Mouse (Mus musculus) ES-Bruce4 (cell line): Measurements from ENCODE around the gene Fancg. TPM values are rescaled to one million over a fixed set of nuclear protein-coding genes. Genes with fewer than 3 reads are reported as not detected.
"Not testable (repeated sequence)": the region's sequence is repeated elsewhere in the genome, so short reads cannot be mapped to it uniquely, and the experiment has no call there.

Experiments
- H3K27ac ChIP-seq: 2 replicates; pipeline ENCODE4 v1.5.1; 2012; ENCODE audit warnings: low read length, inconsistent platforms; ENCODE audit not compliant: insufficient read depth
- H3K27me3 ChIP-seq: 2 replicates; pipeline ENCODE4 v1.6.1; 2012; ENCODE audit warnings: mild to moderate bottlenecking, low read length, inconsistent platforms; ENCODE audit not compliant: control insufficient read depth, poor library complexity, insufficient read depth, severe bottlenecking
- H3K36me3 ChIP-seq: 2 replicates; pipeline ENCODE4 v1.6.1; 2012; ENCODE audit warnings: inconsistent platforms, mild to moderate bottlenecking, low read length, moderate library complexity; ENCODE audit not compliant: control insufficient read depth, poor library complexity, insufficient read depth, severe bottlenecking
- H3K4me1 ChIP-seq: one replicate; pipeline ENCODE4 v1.8.1; 2011; ENCODE audit warnings: low read length; ENCODE audit not compliant: control insufficient read depth, insufficient read depth
- H3K4me3 ChIP-seq: 2 replicates; pipeline ENCODE4 v1.5.1; 2011; ENCODE audit warnings: low read depth, mild to moderate bottlenecking, low read length
- H3K9ac ChIP-seq: 2 replicates; pipeline ENCODE4 v1.6.1; 2012; ENCODE audit warnings: low read depth, mild to moderate bottlenecking, inconsistent platforms; ENCODE audit not compliant: poor library complexity, severe bottlenecking
- H3K9me3 ChIP-seq: replicated peaks from 2 replicates; pipeline ENCODE4 v1.6.1; 2012; ENCODE audit warnings: mild to moderate bottlenecking, low read length, inconsistent platforms; ENCODE audit not compliant: control insufficient read depth, poor library complexity, insufficient read depth, severe bottlenecking
- CTCF ChIP-seq: IDR thresholded peaks from one replicate; pipeline ENCODE4 v1.8.1; 2011; ENCODE audit warnings: low read depth, low read length
- EP300 ChIP-seq: IDR thresholded peaks from 2 replicates; pipeline ENCODE4 v1.6.1; 2011; ENCODE audit warnings: low read depth, low read length; ENCODE audit not compliant: insufficient read depth
- POLR2A ChIP-seq: IDR thresholded peaks from one replicate; pipeline ENCODE4 v1.8.1; 2011; ENCODE audit warnings: low read length; ENCODE audit not compliant: insufficient read depth
- polyA plus RNA-seq: library from polyadenylated mRNA; stranded (reverse); fragments of >200 nt; gene quantifications from 2 replicates; pipeline ENCODE4 v1.2.4, GENCODE M21; 2011; ENCODE audit warnings: low read depth; ENCODE audit not compliant: missing spikeins, insufficient read depth, insufficient read length

The Fancg gene
- polyA plus RNA-seq, 1 experiment = 12.8 TPM

DNA sequence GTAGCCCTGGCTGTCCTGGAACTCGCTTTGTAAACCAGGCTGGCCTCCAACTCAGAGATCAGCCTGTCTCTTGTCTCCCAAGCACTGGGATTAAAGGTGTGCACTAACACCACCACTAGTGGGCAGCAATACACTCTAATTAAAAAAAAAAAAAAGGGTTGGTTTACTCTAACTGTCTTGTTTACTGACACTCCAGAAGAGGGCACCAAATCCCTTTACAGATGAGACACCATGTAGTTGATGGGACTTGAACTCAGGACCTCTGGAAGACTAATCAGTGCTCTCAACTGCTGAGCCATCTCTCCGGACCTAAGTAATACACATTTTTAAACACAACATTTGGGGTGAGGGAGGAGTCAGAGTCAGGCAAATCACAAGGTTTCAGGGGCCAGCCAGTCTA is 4.5 kb downstream of the Fancg start:
- Histone ChIP-seq H3K9ac (no peak overlapping the region), H3K36me3 (no peaks in the 10 kb centered on the region; the same call in 1 of the 2 replicates), H3K27me3 (no peaks in the 10 kb centered on the region), H3K9me3 (no peaks in the 10 kb centered on the region), H3K4me1 (peaks cover 1% of the 10 kb centered on the region), H3K4me3 (no peak overlapping the region), H3K27ac (no peak overlapping the region)
- TF ChIP-seq EP300 = no peak
- peak; percentile 9 for TF ChIP-seq CTCF

DNA sequence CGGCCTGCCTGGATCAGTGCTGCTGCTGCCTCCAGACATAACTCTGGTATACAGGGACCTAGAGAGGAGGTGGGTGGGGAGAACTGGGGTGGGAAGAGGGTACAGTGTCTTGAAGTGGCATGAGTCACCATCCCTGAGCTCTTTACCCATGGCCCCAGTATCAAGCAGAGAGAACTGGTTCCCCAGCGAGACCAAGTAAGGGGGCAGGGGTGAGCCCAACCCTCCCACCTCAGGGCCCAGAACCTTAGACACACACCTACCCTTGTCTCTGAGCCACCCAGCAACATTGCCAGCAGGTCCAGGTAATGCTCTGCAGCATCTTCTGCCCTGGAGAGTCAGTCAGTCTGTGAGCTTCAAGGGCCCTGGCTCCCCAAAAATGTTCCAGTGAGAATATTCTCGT is 5.4 kb downstream of the Fancg start:
- no peak overlapping the region for H3K27ac ChIP-seq
- no peaks in the 10 kb centered on the region; the same call in 1 of the 2 replicates for H3K36me3 ChIP-seq
- H3K9ac ChIP-seq = no peak overlapping the region
- no peaks in the 10 kb centered on the region for H3K9me3 ChIP-seq
- H3K4me1 ChIP-seq = peaks cover 1% of the 10 kb centered on the region
- no peaks in the 10 kb centered on the region for H3K27me3 ChIP-seq
- H3K4me3 ChIP-seq = no peak overlapping the region
- TF ChIP-seq CTCF (no peak), POLR2A (no peak), EP300 (no peak)

DNA sequence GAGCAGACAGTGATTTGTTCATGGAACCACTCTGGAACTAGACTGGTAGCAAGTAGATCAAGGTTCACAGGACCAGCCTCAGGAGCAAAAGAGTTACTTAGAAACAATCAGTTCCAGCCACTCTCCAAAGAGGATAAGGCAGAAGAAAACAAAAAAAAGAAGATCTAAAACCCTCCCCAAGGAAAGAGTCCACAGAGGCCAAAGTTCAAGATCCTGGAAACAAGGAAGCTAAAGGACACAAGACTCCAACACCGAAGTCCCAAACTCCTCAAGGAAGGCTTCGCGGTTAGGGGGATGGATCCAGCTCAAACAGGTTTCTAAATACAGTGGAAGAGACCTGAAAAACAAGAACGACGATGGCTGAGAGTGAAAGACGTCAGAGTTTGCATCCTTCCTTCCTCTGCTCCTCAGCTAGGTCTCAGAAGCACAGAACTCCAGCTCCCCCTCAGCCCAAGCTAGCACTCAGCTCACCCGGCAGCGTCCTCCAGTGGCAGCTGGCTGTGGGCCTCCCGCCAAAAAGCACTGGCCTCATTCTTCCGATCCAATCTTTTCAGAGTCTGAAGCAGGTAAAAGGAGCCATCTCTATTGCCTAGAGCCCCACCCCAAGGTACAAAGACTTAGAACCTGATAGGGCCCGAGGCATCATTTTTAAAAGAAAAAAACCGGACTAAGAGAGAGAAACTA is 7.4 kb downstream of the Fancg start:
- peaks cover 2% of the 10 kb centered on the region; the same call in 1 of the 2 replicates for H3K36me3 ChIP-seq
- TF ChIP-seq POLR2A = no peak
- peak; percentile 43 for TF ChIP-seq CTCF
- no peak for TF ChIP-seq EP300
- H3K4me3 ChIP-seq = no peak overlapping the region
- H3K9ac ChIP-seq = no peak overlapping the region
- H3K27ac ChIP-seq = peak overlapping the region; percentile 32; the same call in 1 of the 2 replicates
- no peaks in the 10 kb centered on the region for H3K27me3 ChIP-seq
- H3K4me1 ChIP-seq = no peaks in the 10 kb centered on the region
- H3K9me3 ChIP-seq = no peaks in the 10 kb centered on the region

DNA sequence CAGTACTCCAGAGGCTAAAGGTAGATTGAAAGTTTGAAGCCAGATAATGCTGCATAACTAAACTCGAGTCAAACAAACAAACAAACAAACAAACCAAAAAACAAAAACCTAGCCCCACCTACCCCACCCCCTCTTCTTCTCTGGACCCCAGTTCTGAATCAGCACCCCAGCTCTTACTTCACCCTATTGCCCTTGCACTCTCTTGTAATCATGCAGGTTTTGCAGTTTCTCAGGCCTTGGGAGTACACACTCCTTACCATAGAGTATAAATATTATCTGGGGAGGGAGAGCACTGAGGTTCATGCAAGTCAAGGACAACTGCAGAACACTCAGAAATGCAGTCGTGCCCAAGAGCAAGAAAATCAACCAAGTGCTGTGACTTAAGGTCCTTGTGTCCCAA is 9.0 kb downstream of the Fancg start:
- Histone ChIP-seq H3K4me1 (no peaks in the 10 kb centered on the region), H3K9me3 (no peaks in the 10 kb centered on the region), H3K27ac (no peak overlapping the region), H3K4me3 (no peak overlapping the region), H3K27me3 (no peaks in the 10 kb centered on the region), H3K9ac (peak overlapping the region; percentile 51), H3K36me3 (peaks cover 5% of the 10 kb centered on the region)
- no peak for TF ChIP-seq EP300
- TF ChIP-seq POLR2A = no peak

DNA sequence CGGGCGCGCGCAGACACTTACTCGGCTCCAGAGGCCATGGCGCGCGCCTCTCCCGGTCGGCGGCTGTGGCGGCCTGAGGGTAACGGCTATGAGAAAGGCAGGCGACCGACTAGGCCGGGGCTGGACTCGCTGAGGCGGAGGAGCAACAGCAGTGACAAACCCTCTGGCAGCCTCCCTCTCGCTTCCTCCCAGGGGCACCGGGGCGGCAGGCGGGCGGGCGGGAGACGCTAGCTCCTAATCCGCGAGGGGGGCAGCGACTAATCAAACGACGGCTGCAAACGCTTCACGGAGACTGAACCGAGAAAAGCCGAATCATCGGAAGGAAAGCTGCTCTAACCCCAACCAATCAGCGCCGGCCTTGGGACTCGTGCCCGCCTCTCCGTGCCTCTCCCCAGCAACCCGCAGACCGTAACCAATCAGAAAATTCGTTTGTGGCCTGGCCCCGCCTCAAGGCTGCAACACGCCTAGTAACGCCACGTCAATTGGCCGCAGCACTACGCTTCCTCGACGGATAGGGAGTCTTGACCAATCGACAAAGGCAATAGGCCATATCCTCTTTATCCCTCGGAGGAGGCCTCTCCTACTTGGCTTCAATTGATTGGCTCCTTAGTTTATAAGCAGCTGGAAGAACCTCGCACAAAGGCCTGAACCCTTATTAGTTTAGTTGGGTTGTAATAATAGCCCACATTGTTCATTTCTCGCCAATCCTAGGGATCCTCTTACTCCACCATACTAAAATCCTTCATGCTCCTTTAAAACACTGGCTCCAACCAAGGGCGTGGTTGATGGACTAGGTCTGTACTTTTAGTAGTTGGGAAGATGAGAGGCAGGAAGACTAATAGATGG is 9.9 kb downstream of the Fancg start, which contains the start of gene Vcp:
Gene Vcp, minus strand, starts transcription at position 367 of the 846 bp plus-strand sequence.
- Histone ChIP-seq H3K4me3 (peak within 1 kb of the TSS; percentile 94), H3K9ac (peak within 1 kb of the TSS; percentile 88), H3K27ac (peak within 1 kb of the TSS; percentile 85), H3K36me3 (peaks cover 13% of the 10 kb centered on the region)
- H3K4me1 ChIP-seq, H3K27me3 ChIP-seq, H3K9me3 ChIP-seq: not testable (repeated sequence)
- peak; percentile 17 for TF ChIP-seq POLR2A

DNA sequence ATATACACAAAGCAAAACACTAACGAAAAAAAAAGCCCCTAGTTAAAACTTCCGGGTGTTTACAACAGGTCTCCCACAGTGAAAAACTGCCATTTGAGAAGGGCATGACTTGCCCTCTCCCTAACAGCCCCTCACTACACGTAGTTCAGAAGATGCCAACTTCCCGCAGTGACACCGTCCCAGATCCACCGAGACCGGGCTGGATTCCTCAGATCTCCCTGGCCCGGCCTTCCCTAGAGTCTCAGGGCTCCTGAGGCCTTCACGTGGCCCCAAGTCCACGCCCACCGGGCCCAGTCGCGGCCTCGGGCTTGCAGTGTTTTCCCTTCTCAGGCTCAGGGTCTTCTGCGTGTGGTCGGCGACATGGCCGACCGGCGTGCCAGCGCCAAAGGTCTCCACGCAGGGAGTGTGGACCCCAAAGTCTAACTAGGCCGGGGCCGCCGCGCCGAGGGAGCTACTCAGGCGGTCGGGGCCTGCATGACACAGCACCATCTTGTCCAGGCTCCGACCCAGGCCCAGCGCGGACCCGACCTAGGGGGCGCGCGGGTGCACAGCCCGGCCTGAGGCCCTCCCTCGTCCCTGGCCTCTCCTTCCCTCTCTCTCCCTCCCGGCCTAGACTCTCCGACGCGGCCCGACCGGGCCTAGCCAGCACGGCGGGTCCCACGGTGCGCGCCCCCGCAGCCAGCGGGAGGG is 10.7 kb downstream of the Fancg start:
- Histone ChIP-seq H3K4me1 (no peaks in the 10 kb centered on the region), H3K9me3 (no peaks in the 10 kb centered on the region), H3K27ac (peak overlapping the region; percentile 85), H3K36me3 (peaks cover 21% of the 10 kb centered on the region), H3K9ac (peak overlapping the region; percentile 88), H3K27me3 (no peaks in the 10 kb centered on the region), H3K4me3 (peak overlapping the region; percentile 94)
- TF ChIP-seq POLR2A = no peak
- TF ChIP-seq CTCF = peak; percentile 8
